Mouse (Mus musculus): ENCODE data around the gene Cyp4a32. TPM values are rescaled to one million over a fixed set of nuclear protein-coding genes. Genes with fewer than 3 reads are reported as not detected.
"Not testable (repeated sequence)": the region's sequence is repeated elsewhere in the genome, so short reads cannot be mapped to it uniquely, and the experiment has no call there.

Gene Cyp4a32
- polyA plus RNA-seq, 1 experiment, result not detected

GRCm38 (mm10) chr4:115645371-115645770 lies 44.6 kb downstream of the Cyp4a32 start:
- Histone ChIP-seq H3K4me3 (ENCODE audit: insufficient read depth, low read depth, low read length) (peak overlapping the region; percentile 59), H3K27ac (replicated peaks; ENCODE audit: low read depth, low read length) (peak overlapping the region; percentile 53), H3K4me1 (ENCODE audit: control insufficient read depth, insufficient read depth, insufficient read length, low read length) (peaks cover 14% of the 10 kb centered on the region; the same call in 1 of the 2 replicates)

DNA sequence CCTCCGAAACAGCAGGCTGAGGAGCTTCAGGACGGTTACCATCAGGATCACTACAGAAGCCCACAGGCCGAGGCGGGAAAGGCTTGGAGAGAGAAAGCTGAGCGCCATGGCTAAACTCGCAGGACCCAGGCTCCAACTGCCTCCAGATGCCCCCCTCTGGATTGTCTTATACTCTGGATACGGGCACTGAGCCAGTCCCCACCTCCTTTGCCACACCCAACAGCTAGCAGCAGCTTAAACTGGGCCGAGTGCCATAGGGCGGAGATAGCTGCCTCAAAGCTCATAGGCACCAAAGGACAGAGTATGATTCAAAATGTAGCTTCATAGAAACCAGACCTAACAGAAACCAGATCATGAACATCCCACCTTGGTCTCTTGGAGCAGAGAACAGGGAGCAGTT lies 46.8 kb downstream of the Cyp4a32 start, which contains the start of gene Cyp4b1:
TSS of gene Cyp4b1 (minus strand) at position 144 of the 400 bp plus-strand sequence.
- H3K27ac ChIP-seq (replicated peaks; ENCODE audit: low read depth, low read length), result peak within 1 kb of the TSS; percentile 68
- peaks cover 11% of the 10 kb centered on the region; the same call in 1 of the 2 replicates for H3K4me1 ChIP-seq (ENCODE audit: control insufficient read depth, insufficient read depth, insufficient read length, low read length)
- H3K4me3 ChIP-seq (ENCODE audit: insufficient read depth, low read depth, low read length), result peak within 1 kb of the TSS; percentile 59

GRCm38 (mm10) chr4:115648752-115649151 lies 48.0 kb downstream of the Cyp4a32 start:
- Histone ChIP-seq H3K27ac (replicated peaks; ENCODE audit: low read depth, low read length) (peak overlapping the region; percentile 20), H3K4me3 (ENCODE audit: insufficient read depth, low read depth, low read length) (no peak overlapping the region)

DNA sequence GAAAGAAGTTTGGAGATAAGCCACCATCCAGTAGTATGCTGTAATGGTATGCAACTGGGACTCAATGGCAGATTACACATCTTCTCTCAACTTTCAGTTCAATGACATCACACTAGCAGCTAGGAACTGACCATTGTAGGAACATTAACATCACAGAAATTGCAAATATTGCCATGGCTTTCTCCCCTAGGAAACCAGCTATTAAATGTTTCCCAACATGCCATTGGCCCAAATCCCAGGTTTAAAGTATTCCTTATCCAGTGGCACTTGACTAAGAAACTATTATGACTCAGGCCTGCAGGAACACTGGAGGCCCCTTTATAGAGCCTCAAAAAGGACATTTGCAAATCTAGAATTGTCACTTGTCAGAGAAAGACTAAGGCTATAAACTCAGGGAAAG lies 48.6 kb downstream of the Cyp4a32 start:
- H3K4me1 ChIP-seq (ENCODE audit: control insufficient read depth, insufficient read depth, insufficient read length, low read length), result 0 out of 2 replicates have a peak, but pooled peaks cover 5% of the 10 kb centered on the region
- peak overlapping the region; percentile 38 for H3K27ac ChIP-seq (replicated peaks; ENCODE audit: low read depth, low read length)
- H3K4me3 ChIP-seq (ENCODE audit: insufficient read depth, low read depth, low read length), result no peak overlapping the region

More at GRCm38 (mm10) chr4:115648752-115649151, 48.0 kb downstream of the Cyp4a32 start:
- 0 out of 2 replicates have a peak, but pooled peaks cover 7% of the 10 kb centered on the region for H3K4me1 ChIP-seq (ENCODE audit: control insufficient read depth, insufficient read depth, insufficient read length, low read length)

- Histone ChIP-seq H3K4me1 (ENCODE audit: control insufficient read depth, insufficient read depth, insufficient read length, low read length) (0 out of 2 replicates have a peak, but pooled peaks cover 3% of the 10 kb centered on the region), H3K4me3 (ENCODE audit: insufficient read depth, low read depth, low read length) (no peak overlapping the region), H3K27ac (replicated peaks; ENCODE audit: low read depth, low read length) (no peak overlapping the region)
These were observed 50.1 kb downstream of the Cyp4a32 start for GRCm38 (mm10) chr4:115650866-115651265.

GRCm38 (mm10) chr4:115655841-115656534 lies 55.2 kb downstream of the Cyp4a32 start:
- H3K27ac ChIP-seq (replicated peaks; ENCODE audit: low read depth, low read length); H3K4me3 ChIP-seq (ENCODE audit: insufficient read depth, low read depth, low read length); H3K4me1 ChIP-seq (ENCODE audit: control insufficient read depth, insufficient read depth, insufficient read length, low read length): not testable (repeated sequence)

DNA sequence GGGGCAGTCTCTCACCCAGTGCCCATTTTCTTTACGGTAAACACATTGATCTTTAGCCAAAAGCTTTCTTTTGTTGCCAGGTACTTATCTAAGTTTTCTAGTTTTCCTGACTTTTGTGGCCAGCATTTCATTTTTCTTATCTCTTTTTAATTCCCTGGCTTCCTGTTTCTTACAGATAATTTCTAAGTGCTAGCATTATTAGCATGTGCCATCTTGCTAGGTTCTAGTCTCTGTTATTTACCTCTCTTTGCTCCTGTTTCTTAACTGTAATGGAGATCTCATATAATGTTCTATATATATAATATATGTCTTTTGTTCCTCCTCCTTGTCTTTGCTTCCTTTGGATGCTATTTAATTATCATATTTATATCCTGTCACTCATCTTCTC lies 55.8 kb downstream of the Cyp4a32 start:
- H3K27ac ChIP-seq (replicated peaks; ENCODE audit: low read depth, low read length); H3K4me3 ChIP-seq (ENCODE audit: insufficient read depth, low read depth, low read length); H3K4me1 ChIP-seq (ENCODE audit: control insufficient read depth, insufficient read depth, insufficient read length, low read length): not testable (repeated sequence)

DNA sequence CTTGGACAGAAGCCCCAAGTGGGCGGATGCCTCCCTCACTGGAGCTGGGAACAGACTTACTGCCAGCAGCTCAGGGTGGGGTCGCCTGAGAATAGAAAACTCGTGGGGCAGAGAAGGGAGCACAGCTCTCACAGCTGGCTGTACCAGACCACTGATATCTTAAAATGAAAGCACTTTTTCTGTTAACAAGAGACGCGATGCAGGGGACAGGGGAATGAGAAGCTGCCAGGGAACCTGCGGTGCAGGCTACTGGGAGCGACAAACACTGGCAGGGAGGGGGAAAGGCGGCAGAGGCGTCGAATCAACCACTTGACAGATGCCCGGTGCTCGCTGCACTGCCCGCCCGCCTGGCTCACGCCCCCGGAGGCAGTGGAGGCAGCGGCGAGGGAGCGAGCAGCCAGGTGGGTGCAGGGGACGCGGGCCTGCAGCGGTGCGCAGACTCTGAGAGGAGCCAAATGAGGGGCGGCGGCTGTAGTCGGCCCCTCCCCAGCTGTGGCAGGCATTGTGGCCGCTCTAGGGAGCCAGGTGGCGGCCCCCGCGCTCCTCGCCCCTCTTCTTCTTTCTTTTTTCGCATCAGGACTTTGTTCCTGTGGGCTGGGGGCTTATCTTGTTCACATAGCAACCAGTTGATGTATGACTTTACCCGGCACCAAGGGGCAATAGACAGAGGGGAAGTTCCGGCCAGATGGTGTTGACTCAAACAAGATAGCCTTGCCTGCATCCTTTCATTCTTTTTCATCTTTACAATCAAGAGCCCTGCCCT lies 56.5 kb downstream of the Cyp4a32 start:
- no peak overlapping the region; the same call in 1 of the 2 replicates for H3K27ac ChIP-seq (replicated peaks; ENCODE audit: low read depth, low read length)
- peak overlapping the region; percentile 58 for H3K4me3 ChIP-seq (ENCODE audit: insufficient read depth, low read depth, low read length)
- no peaks in the 10 kb centered on the region; the same call in 1 of the 2 replicates for H3K4me1 ChIP-seq (ENCODE audit: control insufficient read depth, insufficient read depth, insufficient read length, low read length)

GRCm38 (mm10) chr4:115657867-115658249 lies 57.1 kb downstream of the Cyp4a32 start:
- Histone ChIP-seq H3K4me1 (ENCODE audit: control insufficient read depth, insufficient read depth, insufficient read length, low read length) (no peaks in the 10 kb centered on the region; the same call in 1 of the 2 replicates), H3K27ac (replicated peaks; ENCODE audit: low read depth, low read length) (no peak overlapping the region), H3K4me3 (ENCODE audit: insufficient read depth, low read depth, low read length) (peak overlapping the region; percentile 58)

- Histone ChIP-seq H3K4me1 (ENCODE audit: control insufficient read depth, insufficient read depth, insufficient read length, low read length) (no peaks in the 10 kb centered on the region; the same call in 1 of the 2 replicates), H3K27ac (replicated peaks; ENCODE audit: low read depth, low read length) (peak overlapping the region; percentile 56; the same call in 1 of the 2 replicates), H3K4me3 (ENCODE audit: insufficient read depth, low read depth, low read length) (no peak overlapping the region)
These were observed 58.4 kb downstream of the Cyp4a32 start for GRCm38 (mm10) chr4:115659190-115659589.

Other genes starting within 250 kb of the Cyp4a32 start
- gene Cyp4a12b, start 189.3 kb upstream of the Cyp4a32 start, polyA plus RNA-seq (2012; ENCODE audit: insufficient read depth, insufficient read length, missing spikeins), result not detected in 2 replicates
- gene Cyp4a30b, start 148.4 kb upstream of the Cyp4a32 start, polyA plus RNA-seq (2012; ENCODE audit: insufficient read depth, insufficient read length, missing spikeins), result not detected in 2 replicates
- not detected in 2 replicates for gene Cyp4a14, start 104.8 kb upstream of the Cyp4a32 start, polyA plus RNA-seq (2012; ENCODE audit: insufficient read depth, insufficient read length, missing spikeins)
- gene Cyp4a10, start 82.7 kb upstream of the Cyp4a32 start, polyA plus RNA-seq (2012; ENCODE audit: insufficient read depth, insufficient read length, missing spikeins), result not detected in 2 replicates
- not detected in 2 replicates for gene Cyp4a31, start 37.3 kb upstream of the Cyp4a32 start, polyA plus RNA-seq (2012; ENCODE audit: insufficient read depth, insufficient read length, missing spikeins)
- 16.9 and 27.9 TPM in 2 replicates for gene Cyp4b1, start 46.8 kb downstream of the Cyp4a32 start, polyA plus RNA-seq (2012; ENCODE audit: insufficient read depth, insufficient read length, missing spikeins)
- 17.3 and 26.7 TPM in 2 replicates for gene Efcab14, start 136.8 kb downstream of the Cyp4a32 start, polyA plus RNA-seq (2012; ENCODE audit: insufficient read depth, insufficient read length, missing spikeins)
- gene Tex38, start 180.0 kb downstream of the Cyp4a32 start, polyA plus RNA-seq (2012; ENCODE audit: insufficient read depth, insufficient read length, missing spikeins), result not detected in 2 replicates
- gene Atpaf1, start 183.8 kb downstream of the Cyp4a32 start, polyA plus RNA-seq (2012; ENCODE audit: insufficient read depth, insufficient read length, missing spikeins), result 48.5 and 53.5 TPM in 2 replicates
- gene Mob3c, start 227.1 kb downstream of the Cyp4a32 start, polyA plus RNA-seq (2012; ENCODE audit: insufficient read depth, insufficient read length, missing spikeins), result 3.8 and 5.9 TPM in 2 replicates
- gene Mknk1, start 238.2 kb downstream of the Cyp4a32 start, polyA plus RNA-seq (2012; ENCODE audit: insufficient read depth, insufficient read length, missing spikeins), result 13.8 and 14.1 TPM in 2 replicates